Mouse (Mus musculus) erythroid progenitor cell, adult 5-6 weeks (primary cell): Measurements from ENCODE around the gene Cox16. TPM values are rescaled to one million over a fixed set of nuclear protein-coding genes. Genes with fewer than 3 reads are reported as not detected.

Experiments used
- ATAC-seq: replicated peaks from 2 replicates; pipeline ENCODE4 v1.8.0; 2016; ENCODE audit warnings: moderate number of reproducible peaks, mild to moderate bottlenecking, moderate TSS enrichment, inconsistent platforms; ENCODE audit not compliant: poor library complexity, low FRiP score, severe bottlenecking
- total RNA-seq, 2 experiments: library from RNA; stranded (forward) in 1 of 2; stranded (reverse) in 1 of 2; fragments of 150-400 nt in 1 of 2; fragments of 186-747, 209-891 nt in 1 of 2; gene quantifications; 2 replicates each; pipeline versions ENCODE4 v1.2.3 to v1.2.4; 2015 to 2017; ENCODE audit warnings: low replicate concordance in 2 of 2

The Cox16 gene
- total RNA-seq, 2 experiments from 2014 or later: 12.9 to 32.7 TPM

- no peak for ATAC-seq
These were observed 153.8 kb downstream of the Cox16 start for GRCm38 (mm10) chr12:81331046-81331638.

GRCm38 (mm10) chr12:81324991-81325390, 159.9 kb downstream of the Cox16 start:
- ATAC-seq: no peak

GRCm38 (mm10) chr12:81324116-81324515, 160.8 kb downstream of the Cox16 start:
- no peak for ATAC-seq

GRCm38 (mm10) chr12:81321021-81321420, 163.9 kb downstream of the Cox16 start:
- ATAC-seq: no peak

GRCm38 (mm10) chr12:81317811-81318210, 167.1 kb downstream of the Cox16 start:
- no peak for ATAC-seq

- ATAC-seq: no peak
These were observed 169.0 kb downstream of the Cox16 start for GRCm38 (mm10) chr12:81315953-81316352.

Other genes with a start within 250 kb of the Cox16 start
- not detected in 2 replicates for gene Slc8a3, start 151.9 kb downstream of the Cox16 start, total RNA-seq (2015; ENCODE audit: low replicate concordance)
- not detected in 2 replicates for gene Slc8a3, start 151.9 kb downstream of the Cox16 start, total RNA-seq (2017; ENCODE audit: low replicate concordance)
- gene Gm4787, start 105.7 kb downstream of the Cox16 start, total RNA-seq (2015; ENCODE audit: low replicate concordance): not detected in 2 replicates
- not detected in 2 replicates for gene Gm4787, start 105.7 kb downstream of the Cox16 start, total RNA-seq (2017; ENCODE audit: low replicate concordance)
- gene Adam4, start 63.2 kb downstream of the Cox16 start, total RNA-seq (2015; ENCODE audit: low replicate concordance): 1.8 TPM in 1 of 2 replicates, not detected in the other
- 0.77 TPM in 1 of 2 replicates, not detected in the other for gene Adam4, start 63.2 kb downstream of the Cox16 start, total RNA-seq (2017; ENCODE audit: low replicate concordance)
- gene Gm20498, start 47.8 kb upstream of the Cox16 start, total RNA-seq (2015; ENCODE audit: low replicate concordance): 3.6 TPM in 1 of 2 replicates, not detected in the other
- 3.7 TPM in 1 of 2 replicates, not detected in the other for gene Gm20498, start 47.8 kb upstream of the Cox16 start, total RNA-seq (2017; ENCODE audit: low replicate concordance)
- gene Synj2bp, start 47.8 kb upstream of the Cox16 start, total RNA-seq (2015; ENCODE audit: low replicate concordance): 6.5 and 15.1 TPM in 2 replicates
- 12.8 and 18.4 TPM in 2 replicates for gene Synj2bp, start 47.8 kb upstream of the Cox16 start, total RNA-seq (2017; ENCODE audit: low replicate concordance)
- not detected in 2 replicates for gene Adam21, start 83.3 kb upstream of the Cox16 start, total RNA-seq (2015; ENCODE audit: low replicate concordance)
- gene Adam21, start 83.3 kb upstream of the Cox16 start, total RNA-seq (2017; ENCODE audit: low replicate concordance): not detected in 2 replicates
- 28.9 and 29.6 TPM in 2 replicates for gene Med6, start 109.9 kb upstream of the Cox16 start, total RNA-seq (2015; ENCODE audit: low replicate concordance)
- gene Med6, start 109.9 kb upstream of the Cox16 start, total RNA-seq (2017; ENCODE audit: low replicate concordance): 91.9 and 102 TPM in 2 replicates
- gene Ttc9, start 146.1 kb upstream of the Cox16 start, total RNA-seq (2015; ENCODE audit: low replicate concordance): not detected in 2 replicates
- not detected in 2 replicates for gene Ttc9, start 146.1 kb upstream of the Cox16 start, total RNA-seq (2017; ENCODE audit: low replicate concordance)